Mouse (Mus musculus) right cerebral cortex, postnatal 10 days (tissue): ENCODE measurements around the gene Olfr943.

Source experiments
- DNase-seq, 2 experiments: peaks; one replicate each; pipeline ENCODE4 v3.0.0; 2021; ENCODE audit warnings: low spot score in 2 of 2

The Olfr943 gene

DNA sequence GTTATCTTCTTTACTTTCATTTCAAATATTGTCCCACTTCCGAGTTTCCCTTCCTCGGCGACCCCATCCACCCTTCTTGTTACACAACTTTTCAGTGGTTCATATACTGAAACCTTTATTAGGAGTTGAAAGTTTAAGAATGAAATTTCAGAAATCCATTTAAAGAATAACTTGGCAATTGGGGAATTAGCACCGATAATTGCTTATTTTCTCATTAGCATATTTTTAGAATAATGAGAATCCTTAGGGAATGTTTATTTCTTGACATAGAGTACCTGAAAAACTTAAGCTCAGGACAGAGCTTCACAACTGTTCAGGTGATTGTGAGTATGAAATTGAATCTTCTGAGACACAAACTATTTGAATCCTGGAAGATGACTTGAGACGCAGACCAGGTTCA lies at the start of gene Olfr943:
TSS of gene Olfr943 (plus strand) at position 301 of the 400 bp plus-strand sequence.
- DNase-seq: no peak

DNA sequence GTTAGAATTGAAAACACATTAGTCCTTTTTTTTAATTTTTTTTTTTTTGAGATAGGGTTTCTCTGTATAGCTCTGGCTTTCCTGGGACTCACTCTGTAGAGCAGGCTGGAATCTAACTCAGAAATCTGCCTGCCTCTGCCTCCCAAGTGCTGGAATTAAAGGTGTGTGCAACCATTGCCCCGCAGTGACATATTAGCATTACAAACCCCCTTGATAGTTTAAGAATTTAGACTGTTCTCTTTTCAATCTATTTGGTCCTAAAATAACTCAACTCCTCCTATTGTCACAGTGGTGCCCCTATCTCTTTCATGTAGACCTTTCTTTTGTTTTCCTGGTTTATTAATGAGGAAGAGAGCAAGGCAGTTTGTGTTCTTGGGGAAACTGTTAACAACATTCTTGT lies 38.8 kb upstream of the Olfr943 start:
- no peak for DNase-seq

DNA sequence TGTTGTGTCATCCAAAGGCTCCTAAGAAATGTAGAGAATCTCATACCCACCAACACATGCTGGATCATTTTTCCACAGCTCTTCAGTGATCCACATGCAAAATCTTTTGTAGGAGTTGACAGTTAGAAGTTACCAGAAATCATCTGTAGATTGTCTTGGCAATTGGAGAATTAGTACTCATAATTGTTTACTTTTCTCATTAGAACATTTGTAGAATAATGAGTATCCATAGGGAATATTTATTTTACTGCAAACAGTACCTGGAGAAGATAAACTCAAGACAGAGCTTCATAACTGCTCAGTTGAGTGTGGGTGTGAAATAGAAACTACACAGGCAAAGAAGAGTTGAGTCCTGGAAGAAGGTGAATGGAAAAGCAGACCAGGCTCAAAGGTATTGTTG lies 38.3 kb upstream of the Olfr943 start, which contains the start of gene Olfr27:
TSS of gene Olfr27 (plus strand) at position 301 of the 400 bp plus-strand sequence.
- no peak for DNase-seq

DNA sequence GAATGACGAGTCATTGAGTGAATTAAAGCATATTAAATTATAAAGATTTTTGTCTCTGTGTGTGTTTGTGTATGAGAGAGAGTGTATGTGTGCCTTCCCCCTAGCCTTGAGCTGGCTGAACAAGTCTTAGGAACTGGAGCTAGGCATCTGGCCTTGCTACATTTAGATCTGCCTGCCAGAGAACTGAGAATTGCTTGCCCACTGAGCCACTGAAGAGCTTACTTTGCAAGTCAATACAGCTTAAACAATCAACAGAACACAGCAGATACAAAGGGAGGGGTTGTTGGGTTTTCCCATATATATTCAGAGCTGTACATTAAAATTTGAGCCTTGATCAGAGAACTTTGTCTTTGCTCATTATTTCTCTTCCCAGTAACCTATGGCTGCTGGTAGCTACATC lies 13.7 kb upstream of the Olfr943 start:
- DNase-seq: no peak

DNA sequence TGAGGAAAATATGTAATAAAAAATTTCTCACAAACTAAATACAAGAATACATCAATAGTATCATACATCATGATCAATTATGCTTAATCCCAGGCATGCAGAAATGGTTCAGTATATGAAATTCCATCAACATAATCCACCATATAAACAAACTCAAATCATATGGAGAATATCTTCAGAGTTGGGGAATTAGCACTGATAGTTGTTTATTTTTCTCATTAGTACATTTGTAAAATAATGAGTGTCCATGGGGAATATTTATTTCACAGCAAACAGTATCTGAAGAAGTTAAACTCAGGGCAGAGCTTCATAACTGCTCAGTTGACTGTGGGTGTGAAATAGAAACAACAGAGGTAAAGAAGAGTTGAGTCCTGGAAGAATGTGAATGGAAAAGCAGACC lies 35.5 kb downstream of the Olfr943 start, which contains the start of gene Olfr944:
TSS of gene Olfr944 (plus strand) at position 301 of the 400 bp plus-strand sequence.
- no peak for DNase-seq
